Mouse (Mus musculus): ENCODE results near the gene Plekhh2. TPM values are rescaled to one million over a fixed set of nuclear protein-coding genes. Genes with fewer than 3 reads are reported as not detected.

The Plekhh2 gene
- polyA plus RNA-seq, 1 experiment = 3.2 TPM

DNA sequence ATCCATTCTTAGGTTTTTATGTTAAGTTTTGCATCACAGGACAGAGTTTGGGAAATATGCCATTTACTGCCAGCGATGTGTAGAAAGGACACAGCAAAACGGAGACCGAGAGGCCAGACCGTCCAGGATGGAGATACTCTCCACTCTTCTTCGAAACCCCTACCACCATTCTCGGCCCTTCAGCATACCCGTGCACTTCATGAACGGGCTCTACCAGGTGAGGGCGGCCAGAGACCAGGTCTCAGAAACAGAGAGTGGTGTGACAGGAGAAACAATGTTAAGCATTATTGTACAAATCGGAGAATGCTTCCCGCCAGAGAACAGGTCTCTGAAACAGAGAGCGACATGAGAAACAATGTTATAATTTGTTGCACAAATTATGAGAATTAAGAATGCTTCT is 86.2 kb downstream of the Plekhh2 start:
- Histone ChIP-seq H3K27ac (ENCODE audit: insufficient read depth, low read depth, low read length) (no peak overlapping the region), H3K36me3 (ENCODE audit: control insufficient read depth, insufficient read depth, low read length) (no peaks in the 10 kb centered on the region), H3K4me3 (ENCODE audit: insufficient read depth, low read depth, low read length) (no peak overlapping the region), H3K4me1 (ENCODE audit: control insufficient read depth, insufficient read depth, low read length) (peaks cover 7% of the 10 kb centered on the region; the same call in 1 of the 2 replicates), H3K27me3 (replicated peaks; ENCODE audit: control insufficient read depth, insufficient read depth, low read length) (no peaks in the 10 kb centered on the region)
- TF ChIP-seq CTCF (conservative IDR thresholded peaks at IDR 0.05; ENCODE audit: insufficient read depth, insufficient read length, low read depth, low read length) = no peak
- no peak for TF ChIP-seq POLR2A (IDR thresholded peaks at IDR 0.05; ENCODE audit: low read depth, low read length)
- no peak for DNase-seq
- 93% methylated on average over 12 of the region's 12 CpGs for WGBS

DNA sequence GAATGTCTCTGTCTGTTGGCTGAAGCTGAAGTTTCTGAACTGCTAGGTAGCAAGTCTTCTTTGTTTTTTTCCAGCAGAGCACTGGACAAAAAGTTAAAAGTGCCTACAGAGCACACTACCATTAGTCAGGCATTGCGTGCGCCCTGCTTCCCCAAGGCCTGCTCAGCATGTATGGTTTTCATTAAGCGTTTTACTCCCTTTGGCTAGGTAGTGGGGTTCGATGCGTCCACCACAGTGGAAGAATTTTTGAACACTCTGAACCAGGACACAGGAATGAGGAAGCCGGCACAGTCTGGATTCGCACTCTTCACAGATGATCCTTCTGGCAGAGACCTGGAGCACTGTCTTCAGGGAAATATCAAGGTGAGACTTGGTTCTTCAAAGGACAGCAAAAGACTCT is 87.2 kb downstream of the Plekhh2 start:
- H3K27ac ChIP-seq (ENCODE audit: insufficient read depth, low read depth, low read length) = no peak overlapping the region
- no peaks in the 10 kb centered on the region for H3K36me3 ChIP-seq (ENCODE audit: control insufficient read depth, insufficient read depth, low read length)
- 93% methylated on average over 7 of the region's 7 CpGs for WGBS
- no peak for DNase-seq
- H3K27me3 ChIP-seq (replicated peaks; ENCODE audit: control insufficient read depth, insufficient read depth, low read length) = no peaks in the 10 kb centered on the region
- no peak for TF ChIP-seq CTCF (conservative IDR thresholded peaks at IDR 0.05; ENCODE audit: insufficient read depth, insufficient read length, low read depth, low read length)
- peaks cover 16% of the 10 kb centered on the region for H3K4me1 ChIP-seq (ENCODE audit: control insufficient read depth, insufficient read depth, low read length)
- no peak overlapping the region for H3K4me3 ChIP-seq (ENCODE audit: insufficient read depth, low read depth, low read length)

DNA sequence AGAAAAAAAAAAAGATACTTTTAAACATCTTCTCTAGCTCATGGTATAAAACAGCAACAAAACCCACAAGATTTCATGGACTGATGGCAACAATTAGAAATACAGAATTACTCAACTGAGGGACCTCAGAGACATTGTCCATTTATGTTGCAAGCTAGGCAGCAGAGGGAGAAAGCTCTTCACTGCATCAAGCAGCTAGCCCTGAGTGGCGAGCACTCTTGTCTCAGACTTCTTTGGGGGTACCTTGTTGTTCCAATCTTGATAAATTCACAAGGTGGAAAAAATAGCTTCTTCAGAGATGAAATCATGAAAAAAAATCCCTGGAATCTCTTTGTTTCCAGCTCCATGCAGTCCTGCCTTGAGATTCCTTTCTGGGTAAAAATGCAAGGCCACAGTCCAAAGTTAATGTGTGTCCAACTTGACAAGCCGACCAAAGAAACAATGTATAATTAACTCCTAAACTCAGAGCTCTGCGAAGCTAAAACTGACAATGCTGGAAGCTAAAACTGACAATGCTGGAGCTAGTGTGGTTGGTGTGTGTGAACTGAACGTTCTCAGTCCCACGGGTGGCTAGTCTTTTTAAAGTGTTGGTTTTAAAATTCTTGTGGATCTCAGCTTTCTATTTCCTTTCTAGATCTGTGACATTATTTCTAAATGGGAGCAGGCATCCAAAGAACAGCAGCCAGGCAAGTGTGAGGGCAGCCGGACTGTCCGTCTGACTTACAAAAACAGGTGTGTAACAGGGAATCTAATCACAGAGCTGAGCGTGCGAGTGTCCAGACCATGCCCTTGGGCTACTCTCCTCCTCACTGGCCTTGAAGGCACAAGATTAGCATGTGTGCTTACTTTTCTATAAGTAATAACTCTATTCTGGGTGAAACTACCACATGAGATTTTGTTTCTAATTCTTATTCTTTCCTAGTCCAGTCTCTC is 88.6 kb downstream of the Plekhh2 start:
- peaks cover 18% of the 10 kb centered on the region for H3K4me1 ChIP-seq (ENCODE audit: control insufficient read depth, insufficient read depth, low read length)
- peak overlapping the region; percentile 83 for H3K27ac ChIP-seq (ENCODE audit: insufficient read depth, low read depth, low read length)
- peak; percentile 76 for DNase-seq
- TF ChIP-seq CTCF (conservative IDR thresholded peaks at IDR 0.05; ENCODE audit: insufficient read depth, insufficient read length, low read depth, low read length) = no peak
- no peak for TF ChIP-seq POLR2A (IDR thresholded peaks at IDR 0.05; ENCODE audit: low read depth, low read length)
- 34% methylated on average over 9 of the region's 9 CpGs for WGBS
- H3K4me3 ChIP-seq (ENCODE audit: insufficient read depth, low read depth, low read length) = no peak overlapping the region
- no peaks in the 10 kb centered on the region for H3K27me3 ChIP-seq (replicated peaks; ENCODE audit: control insufficient read depth, insufficient read depth, low read length)
- H3K36me3 ChIP-seq (ENCODE audit: control insufficient read depth, insufficient read depth, low read length) = no peaks in the 10 kb centered on the region

DNA sequence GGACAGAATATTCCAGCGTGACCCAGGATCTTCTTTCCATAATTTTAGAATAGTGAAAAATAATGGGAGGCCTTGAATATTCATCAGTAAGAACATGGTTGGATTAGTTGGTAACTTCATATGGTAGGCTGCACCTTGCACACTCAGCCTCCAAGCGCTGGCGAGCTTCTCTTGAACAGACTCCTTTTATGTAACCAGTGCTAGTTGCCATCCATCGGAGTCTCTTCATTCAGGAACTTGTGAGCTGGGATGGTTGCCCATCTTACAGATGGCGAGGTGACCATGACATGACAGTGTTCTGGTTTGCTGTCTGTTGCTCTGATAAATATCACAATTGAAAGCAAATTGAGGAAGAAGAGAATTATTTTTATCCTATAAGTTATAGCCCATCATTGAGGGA is 90.1 kb downstream of the Plekhh2 start:
- H3K36me3 ChIP-seq (ENCODE audit: control insufficient read depth, insufficient read depth, low read length) = no peaks in the 10 kb centered on the region
- no peak overlapping the region for H3K4me3 ChIP-seq (ENCODE audit: insufficient read depth, low read depth, low read length)
- TF ChIP-seq CTCF (conservative IDR thresholded peaks at IDR 0.05; ENCODE audit: insufficient read depth, insufficient read length, low read depth, low read length) = no peak
- no peak for TF ChIP-seq POLR2A (IDR thresholded peaks at IDR 0.05; ENCODE audit: low read depth, low read length)
- 83% methylated on average over 5 of the region's 5 CpGs for WGBS
- DNase-seq = no peak
- H3K27me3 ChIP-seq (replicated peaks; ENCODE audit: control insufficient read depth, insufficient read depth, low read length) = no peaks in the 10 kb centered on the region
- H3K4me1 ChIP-seq (ENCODE audit: control insufficient read depth, insufficient read depth, low read length) = peaks cover 18% of the 10 kb centered on the region
- no peak overlapping the region for H3K27ac ChIP-seq (ENCODE audit: insufficient read depth, low read depth, low read length)

DNA sequence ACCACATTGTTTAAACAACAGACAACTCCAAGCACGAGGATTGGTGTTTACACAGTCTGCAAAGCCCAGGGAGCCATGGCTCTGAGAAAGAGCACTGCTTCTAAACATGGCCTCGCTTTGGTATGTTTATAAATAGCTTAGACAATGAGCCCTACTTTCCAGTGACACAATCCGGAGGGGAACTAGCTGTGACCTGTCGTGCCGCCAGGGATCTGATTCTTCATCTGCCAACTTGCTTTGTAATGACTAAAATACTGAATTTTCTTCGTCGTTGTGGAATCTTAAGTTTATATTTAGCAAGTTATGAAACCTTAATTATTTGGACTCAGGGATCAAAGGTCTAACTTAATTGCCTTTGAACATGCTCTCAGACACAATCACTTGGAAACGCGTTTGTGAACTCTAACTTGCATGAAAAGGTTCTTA is 91.5 kb downstream of the Plekhh2 start:
- TF ChIP-seq POLR2A (IDR thresholded peaks at IDR 0.05; ENCODE audit: low read depth, low read length) (no peak), CTCF (conservative IDR thresholded peaks at IDR 0.05; ENCODE audit: insufficient read depth, insufficient read length, low read depth, low read length) (no peak)
- no peaks in the 10 kb centered on the region for H3K27me3 ChIP-seq (replicated peaks; ENCODE audit: control insufficient read depth, insufficient read depth, low read length)

DNA sequence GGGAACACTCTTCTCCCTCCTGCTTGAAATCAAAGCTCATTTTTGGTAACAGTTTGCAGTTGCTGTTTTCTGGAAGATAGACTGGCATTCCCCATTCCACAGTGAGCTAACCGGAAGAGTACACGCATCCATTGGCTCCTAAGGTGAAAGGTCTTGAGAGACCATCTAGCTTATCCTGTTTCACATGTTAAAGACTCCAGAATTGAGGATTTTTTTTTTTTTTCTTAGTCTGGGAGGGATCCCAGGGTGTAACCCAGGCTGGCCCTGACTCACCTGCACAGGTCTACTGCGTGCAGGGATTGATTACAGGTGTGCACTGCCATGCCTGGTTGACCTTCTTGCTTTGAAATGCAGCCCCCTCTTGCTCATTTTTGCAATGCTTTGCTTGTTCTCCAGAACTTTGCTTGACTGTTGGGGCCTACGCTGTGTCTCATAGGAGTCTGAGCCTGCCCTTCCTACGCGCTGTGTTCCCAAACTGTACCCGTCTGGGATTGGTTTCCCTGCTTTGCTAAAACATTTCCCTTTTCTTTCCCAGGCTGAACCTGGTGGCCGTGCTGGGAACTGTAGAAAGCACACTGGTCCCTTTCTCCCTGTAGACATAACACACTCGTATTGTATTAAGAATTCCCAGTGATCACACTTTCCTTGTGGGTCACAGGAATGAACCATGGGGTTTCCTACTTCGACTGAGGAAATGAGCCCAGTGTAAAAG is 92.2 kb downstream of the Plekhh2 start:
- no peak for DNase-seq
- TF ChIP-seq POLR2A (IDR thresholded peaks at IDR 0.05; ENCODE audit: low read depth, low read length) (no peak), CTCF (conservative IDR thresholded peaks at IDR 0.05; ENCODE audit: insufficient read depth, insufficient read length, low read depth, low read length) (no peak)
- Histone ChIP-seq H3K4me1 (ENCODE audit: control insufficient read depth, insufficient read depth, low read length) (peaks cover 18% of the 10 kb centered on the region), H3K27ac (ENCODE audit: insufficient read depth, low read depth, low read length) (peak overlapping the region; percentile 70; the same call in 1 of the 2 replicates), H3K36me3 (ENCODE audit: control insufficient read depth, insufficient read depth, low read length) (no peaks in the 10 kb centered on the region), H3K4me3 (ENCODE audit: insufficient read depth, low read depth, low read length) (no peak overlapping the region), H3K27me3 (replicated peaks; ENCODE audit: control insufficient read depth, insufficient read depth, low read length) (no peaks in the 10 kb centered on the region)
- WGBS = 84% methylated on average over 10 of the region's 10 CpGs

More for the DNA sequence above, 91.5 kb downstream of the Plekhh2 start:
- Histone ChIP-seq H3K36me3 (ENCODE audit: control insufficient read depth, insufficient read depth, low read length) (no peaks in the 10 kb centered on the region), H3K4me1 (ENCODE audit: control insufficient read depth, insufficient read depth, low read length) (peaks cover 18% of the 10 kb centered on the region), H3K4me3 (ENCODE audit: insufficient read depth, low read depth, low read length) (no peak overlapping the region), H3K27ac (ENCODE audit: insufficient read depth, low read depth, low read length) (peak overlapping the region; percentile 87)
- 22% methylated on average over 9 of the region's 9 CpGs for WGBS
- DNase-seq = peak; percentile 83

DNA sequence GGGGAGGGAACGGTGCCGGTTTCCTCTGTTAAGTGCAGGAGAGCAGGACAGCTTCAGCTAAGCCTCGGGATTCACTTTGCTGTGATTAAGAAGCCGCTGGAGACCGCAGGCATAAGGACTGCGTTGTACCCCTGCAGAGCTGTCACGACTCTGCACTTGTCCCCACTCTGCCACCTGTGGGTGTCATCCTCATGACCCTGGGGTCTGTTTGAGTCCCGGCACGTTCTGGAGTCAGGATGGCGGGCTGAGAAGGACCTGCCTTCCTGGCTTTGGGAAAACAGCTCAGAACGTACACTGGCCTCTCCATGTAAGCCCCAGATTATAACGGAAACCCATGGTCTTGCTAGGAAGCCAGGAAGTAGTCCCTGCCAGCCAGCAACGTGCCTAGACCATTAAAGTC is 95.3 kb downstream of the Plekhh2 start:
- no peak overlapping the region for H3K27ac ChIP-seq (ENCODE audit: insufficient read depth, low read depth, low read length)
- DNase-seq = no peak
- H3K4me1 ChIP-seq (ENCODE audit: control insufficient read depth, insufficient read depth, low read length) = peaks cover 10% of the 10 kb centered on the region
- 71% methylated on average over 13 of the region's 13 CpGs for WGBS
- no peak overlapping the region for H3K4me3 ChIP-seq (ENCODE audit: insufficient read depth, low read depth, low read length)
- no peaks in the 10 kb centered on the region for H3K27me3 ChIP-seq (replicated peaks; ENCODE audit: control insufficient read depth, insufficient read depth, low read length)
- no peak for TF ChIP-seq CTCF (conservative IDR thresholded peaks at IDR 0.05; ENCODE audit: insufficient read depth, insufficient read length, low read depth, low read length)
- TF ChIP-seq POLR2A (IDR thresholded peaks at IDR 0.05; ENCODE audit: low read depth, low read length) = no peak
- H3K36me3 ChIP-seq (ENCODE audit: control insufficient read depth, insufficient read depth, low read length) = no peaks in the 10 kb centered on the region
